Mouse (Mus musculus) megakaryocyte, embryonic 14.5 days (primary cell): ENCODE measurements around the gene St8sia1. TPM values are rescaled to one million over a fixed set of nuclear protein-coding genes. Genes with fewer than 3 reads are reported as not detected.

ENCODE experiments used
- H3K27me3 ChIP-seq: replicated peaks from 2 replicates; pipeline ENCODE3; 2012; ENCODE audit warnings: inconsistent platforms
- H3K36me3 ChIP-seq: replicated peaks from 2 replicates; pipeline ENCODE3; 2012; ENCODE audit warnings: low read length, inconsistent platforms, mixed read lengths
- H3K4me1 ChIP-seq: 2 replicates; pipeline ENCODE4 v1.6.1; 2012; ENCODE audit warnings: inconsistent platforms
- H3K4me3 ChIP-seq: replicated peaks from 2 replicates; pipeline ENCODE3; 2012; ENCODE audit warnings: moderate library complexity, mild to moderate bottlenecking, inconsistent platforms
- H3K9me3 ChIP-seq: 2 replicates; pipeline ENCODE4 v1.6.1; 2012; ENCODE audit warnings: inconsistent platforms
- FLI1 ChIP-seq: IDR thresholded peaks from 2 replicates; pipeline ENCODE4 v1.6.1; 2012; ENCODE audit warnings: low read length, inconsistent platforms, mixed read lengths
- GATA1 ChIP-seq: IDR thresholded peaks from 3 replicates; pipeline ENCODE4 v1.6.1; 2012; ENCODE audit warnings: mixed read lengths, low read length, inconsistent platforms, borderline replicate concordance
- polyA plus RNA-seq: library from polyadenylated mRNA; stranded (reverse); fragments of >175 nt; gene quantifications from 2 replicates; pipeline ENCODE4 v1.2.3, GENCODE M21; 2012; ENCODE audit warnings: low replicate concordance; ENCODE audit not compliant: insufficient read depth

Gene St8sia1
- polyA plus RNA-seq, 1 experiment: 0.04 TPM

GRCm38 (mm10) chr6:142798837-142799236 lies 165.4 kb downstream of the St8sia1 start:
- TF ChIP-seq GATA1: no peak
- Histone ChIP-seq H3K4me1 (peaks cover 18% of the 10 kb centered on the region), H3K36me3 (no peaks in the 10 kb centered on the region), H3K9me3 (no peaks in the 10 kb centered on the region), H3K4me3 (no peak overlapping the region), H3K27me3 (peaks cover 6% of the 10 kb centered on the region)

GRCm38 (mm10) chr6:142797996-142798395 lies 166.3 kb downstream of the St8sia1 start:
- peaks cover 18% of the 10 kb centered on the region for H3K4me1 ChIP-seq
- TF ChIP-seq FLI1: no peak
- TF ChIP-seq GATA1: no peak

GRCm38 (mm10) chr6:142795655-142796441 lies 168.4 kb downstream of the St8sia1 start:
- H3K9me3 ChIP-seq: no peaks in the 10 kb centered on the region
- no peak overlapping the region for H3K4me3 ChIP-seq
- no peaks in the 10 kb centered on the region for H3K36me3 ChIP-seq
- peaks cover 7% of the 10 kb centered on the region for H3K27me3 ChIP-seq
- TF ChIP-seq FLI1 (no peak), GATA1 (no peak)
- H3K4me1 ChIP-seq: peaks cover 12% of the 10 kb centered on the region

More at GRCm38 (mm10) chr6:142797996-142798395, 166.3 kb downstream of the St8sia1 start:
- Histone ChIP-seq H3K36me3 (no peaks in the 10 kb centered on the region), H3K9me3 (no peaks in the 10 kb centered on the region), H3K4me3 (no peak overlapping the region), H3K27me3 (peaks cover 9% of the 10 kb centered on the region)

GRCm38 (mm10) chr6:142795087-142795486 lies 169.2 kb downstream of the St8sia1 start:
- no peak overlapping the region for H3K4me3 ChIP-seq
- peaks cover 10% of the 10 kb centered on the region for H3K4me1 ChIP-seq
- peaks cover 7% of the 10 kb centered on the region for H3K27me3 ChIP-seq
- TF ChIP-seq FLI1 (no peak), GATA1 (no peak)
- no peaks in the 10 kb centered on the region for H3K9me3 ChIP-seq
- no peaks in the 10 kb centered on the region for H3K36me3 ChIP-seq

GRCm38 (mm10) chr6:142793468-142793867 lies 170.8 kb downstream of the St8sia1 start:
- Histone ChIP-seq H3K9me3 (no peaks in the 10 kb centered on the region), H3K4me3 (no peak overlapping the region), H3K27me3 (peaks cover 9% of the 10 kb centered on the region), H3K4me1 (peaks cover 8% of the 10 kb centered on the region), H3K36me3 (no peaks in the 10 kb centered on the region)
- TF ChIP-seq FLI1 (no peak), GATA1 (no peak)

- Histone ChIP-seq H3K27me3 (peaks cover 9% of the 10 kb centered on the region), H3K4me3 (no peak overlapping the region), H3K9me3 (no peaks in the 10 kb centered on the region), H3K36me3 (no peaks in the 10 kb centered on the region), H3K4me1 (peaks cover 12% of the 10 kb centered on the region)
- TF ChIP-seq GATA1 (no peak), FLI1 (no peak)
Measured at GRCm38 (mm10) chr6:142792241-142792968, 171.8 kb downstream of the St8sia1 start.

GRCm38 (mm10) chr6:142789736-142790135 lies 174.5 kb downstream of the St8sia1 start:
- Histone ChIP-seq H3K9me3 (no peaks in the 10 kb centered on the region), H3K36me3 (no peaks in the 10 kb centered on the region), H3K27me3 (peaks cover 8% of the 10 kb centered on the region)

GRCm38 (mm10) chr6:142788042-142788987 lies 175.9 kb downstream of the St8sia1 start:
- H3K4me3 ChIP-seq: no peak overlapping the region
- no peaks in the 10 kb centered on the region for H3K36me3 ChIP-seq
- peaks cover 12% of the 10 kb centered on the region for H3K4me1 ChIP-seq
- H3K9me3 ChIP-seq: no peaks in the 10 kb centered on the region
- TF ChIP-seq FLI1: no peak
- no peak for TF ChIP-seq GATA1
- peaks cover 2% of the 10 kb centered on the region for H3K27me3 ChIP-seq

More at GRCm38 (mm10) chr6:142789736-142790135, 174.5 kb downstream of the St8sia1 start:
- TF ChIP-seq GATA1 (no peak), FLI1 (no peak)
- Histone ChIP-seq H3K4me3 (no peak overlapping the region), H3K4me1 (peaks cover 12% of the 10 kb centered on the region)

GRCm38 (mm10) chr6:142786106-142786505 lies 178.1 kb downstream of the St8sia1 start:
- H3K27me3 ChIP-seq: peaks cover 2% of the 10 kb centered on the region
- H3K36me3 ChIP-seq: peaks cover 15% of the 10 kb centered on the region
- H3K9me3 ChIP-seq: no peaks in the 10 kb centered on the region
- peaks cover 21% of the 10 kb centered on the region for H3K4me1 ChIP-seq
- TF ChIP-seq FLI1: no peak
- TF ChIP-seq GATA1: no peak
- no peak overlapping the region for H3K4me3 ChIP-seq

GRCm38 (mm10) chr6:142785343-142785742 lies 178.9 kb downstream of the St8sia1 start:
- H3K4me3 ChIP-seq: no peak overlapping the region
- peaks cover 16% of the 10 kb centered on the region for H3K36me3 ChIP-seq
- TF ChIP-seq FLI1 (no peak), GATA1 (no peak)
- peaks cover 26% of the 10 kb centered on the region for H3K4me1 ChIP-seq
- peaks cover 2% of the 10 kb centered on the region for H3K27me3 ChIP-seq
- H3K9me3 ChIP-seq: no peaks in the 10 kb centered on the region
